Mouse (Mus musculus): ENCODE data around the gene Stag1.

Stag1 gene

GRCm38 (mm10) chr9:100605985-100606554 lies 8.5 kb downstream of the Stag1 start:
- peak; percentile 37 for DNase-seq

DNA sequence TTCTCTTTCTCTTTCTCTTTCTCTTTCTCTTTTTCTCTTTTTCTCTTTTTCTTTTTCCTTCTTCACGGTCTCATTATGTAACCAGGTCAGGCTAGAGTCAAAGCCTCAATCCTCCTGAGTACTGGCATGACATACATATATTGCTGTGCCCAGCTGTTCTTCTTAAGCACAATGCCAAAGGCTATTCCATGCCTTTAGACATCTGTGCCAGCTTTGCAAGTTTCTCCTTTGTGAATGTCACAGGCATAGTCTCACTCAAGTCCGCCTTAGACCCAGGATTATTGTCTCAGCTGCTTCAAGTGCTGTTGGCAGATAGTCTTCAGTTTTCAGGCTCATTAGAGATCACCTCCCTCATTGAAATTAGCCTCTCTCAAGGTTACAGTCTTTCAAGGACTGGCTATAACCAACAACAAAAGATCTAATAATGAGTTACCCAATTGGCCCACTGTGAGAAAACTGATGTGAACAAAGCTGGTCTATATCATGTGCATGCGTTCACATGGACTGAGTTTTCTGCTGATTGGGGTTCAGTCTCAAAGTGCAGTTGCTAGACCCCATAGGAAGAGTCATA lies 16.0 kb downstream of the Stag1 start:
- no peak for DNase-seq

DNA sequence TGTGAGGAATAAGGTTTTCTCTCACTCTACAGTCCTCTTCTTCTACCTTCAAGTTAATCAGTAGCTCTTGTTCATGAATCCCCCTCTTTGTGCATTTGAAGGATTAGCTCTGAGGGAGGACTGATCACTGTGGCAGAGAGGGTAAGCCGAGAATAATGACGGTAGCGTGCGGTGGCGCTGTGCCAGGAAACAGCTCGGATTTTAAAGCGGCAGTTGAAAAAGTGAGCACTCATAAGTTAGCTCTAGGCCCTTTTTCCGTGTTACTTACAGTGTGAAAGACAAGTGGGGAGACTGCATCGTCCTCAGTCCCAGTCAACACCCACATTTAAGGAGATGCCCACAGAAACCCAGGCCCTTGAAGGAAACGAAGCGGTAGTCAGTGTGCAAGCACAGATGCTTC lies 19.3 kb downstream of the Stag1 start:
- DNase-seq = no peak

DNA sequence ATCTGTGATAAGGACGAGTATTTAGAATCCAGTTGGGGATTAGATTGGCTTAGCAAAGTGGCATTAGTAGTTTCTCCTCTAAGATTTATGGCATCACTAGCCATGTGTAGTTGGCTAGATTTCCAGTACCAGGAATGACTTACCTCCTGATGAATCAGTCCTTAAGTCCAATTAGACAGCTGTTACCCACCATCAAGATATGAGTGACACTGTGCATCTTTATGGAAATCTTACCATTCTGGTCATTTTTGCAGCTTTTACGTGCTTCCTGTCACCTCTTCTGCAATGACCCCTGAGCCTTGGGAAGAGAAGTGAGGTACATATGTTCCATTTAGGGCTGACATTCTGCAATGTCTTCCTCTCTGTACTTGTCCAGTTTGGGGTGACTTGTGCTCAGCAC lies 28.7 kb downstream of the Stag1 start:
- no peak for DNase-seq

DNA sequence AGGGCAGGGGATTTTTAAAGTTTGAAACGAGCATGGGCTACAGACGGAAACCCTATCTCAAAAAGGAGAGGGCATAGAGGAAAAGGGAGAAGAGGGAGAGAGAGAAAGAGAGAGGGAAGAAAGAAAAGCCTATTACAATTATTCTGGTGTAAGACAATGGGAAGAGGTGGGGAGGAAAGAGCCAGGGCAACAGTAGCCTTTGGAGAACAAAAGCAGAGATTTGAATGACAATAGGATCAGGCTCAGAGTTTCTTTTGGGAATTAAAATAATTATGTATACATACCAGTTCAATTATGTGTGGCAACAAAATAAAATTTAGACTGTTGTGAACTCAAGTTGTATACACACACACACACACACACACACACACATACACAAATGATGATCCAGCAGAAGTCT lies 43.2 kb downstream of the Stag1 start:
- no peak for DNase-seq

DNA sequence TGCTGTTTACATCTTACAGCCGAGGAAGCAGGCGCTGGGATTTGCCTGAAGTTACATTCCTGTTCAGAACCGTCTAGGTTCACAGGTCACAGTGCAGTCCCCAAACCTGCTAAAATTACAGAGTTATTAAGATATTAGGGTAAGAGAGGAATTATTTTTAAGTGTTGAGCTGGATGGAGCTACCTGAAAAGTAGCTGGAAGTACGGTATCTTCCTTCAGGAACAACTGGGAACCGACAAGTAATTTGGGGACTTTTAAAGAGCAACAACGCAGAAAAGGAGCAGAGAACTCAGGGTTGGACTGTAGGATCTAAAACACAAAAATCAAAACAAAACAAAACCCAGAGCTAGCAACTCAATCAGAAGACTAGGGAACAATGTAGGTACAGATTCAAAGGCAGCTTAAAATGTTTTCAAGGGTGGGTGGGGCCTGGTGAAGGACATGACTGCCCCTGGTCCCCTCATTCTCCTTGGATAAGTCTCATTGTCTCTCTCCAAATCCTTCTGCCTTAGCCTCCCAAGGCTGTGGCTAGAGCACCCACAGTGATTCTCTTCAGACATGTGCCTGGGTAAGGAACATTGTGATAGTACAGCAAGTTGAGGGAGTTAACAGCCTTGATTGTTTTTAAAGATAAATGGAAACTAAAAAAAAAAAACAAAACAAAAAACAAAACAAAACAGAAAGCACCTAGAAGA lies 43.9 kb downstream of the Stag1 start:
- DNase-seq = no peak

DNA sequence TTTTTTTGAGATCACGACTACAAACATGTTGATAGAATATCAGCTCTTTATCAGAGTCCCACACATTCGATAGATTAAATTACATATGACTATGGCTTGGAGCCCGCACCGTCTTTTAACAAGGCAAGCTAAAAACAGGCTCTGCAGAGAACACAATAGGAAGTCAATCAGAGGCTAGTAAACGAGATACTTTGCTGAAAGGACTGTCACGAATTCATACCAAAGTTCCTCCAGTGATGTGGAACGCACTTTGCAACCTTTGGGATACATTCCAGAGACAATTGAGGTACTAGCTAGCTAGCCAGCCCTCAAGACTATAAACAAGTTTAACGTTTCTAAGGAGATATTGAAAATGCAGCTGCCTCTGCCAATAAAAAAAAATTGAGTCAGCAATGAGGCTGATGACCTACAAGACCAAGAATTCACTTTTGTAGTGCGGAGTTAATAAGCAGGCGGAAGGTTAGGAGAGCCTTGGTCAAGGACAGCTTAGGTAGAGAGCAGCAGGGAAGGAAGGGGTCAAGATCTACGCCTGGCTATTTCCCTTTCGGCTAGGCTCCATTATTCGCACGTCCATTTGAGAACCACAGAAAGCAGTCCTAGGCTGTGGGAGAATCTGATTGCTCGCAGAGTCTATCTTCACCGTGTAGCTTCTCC lies 44.7 kb downstream of the Stag1 start:
- DNase-seq = peak; percentile 10

- peak; percentile 100 for DNase-seq
Observed at GRCm38 (mm10) chr9:100642840-100643697, 45.5 kb downstream of the Stag1 start.

- peak; percentile 63 for DNase-seq
Observed at GRCm38 (mm10) chr9:100644071-100644771, 46.6 kb downstream of the Stag1 start.

DNA sequence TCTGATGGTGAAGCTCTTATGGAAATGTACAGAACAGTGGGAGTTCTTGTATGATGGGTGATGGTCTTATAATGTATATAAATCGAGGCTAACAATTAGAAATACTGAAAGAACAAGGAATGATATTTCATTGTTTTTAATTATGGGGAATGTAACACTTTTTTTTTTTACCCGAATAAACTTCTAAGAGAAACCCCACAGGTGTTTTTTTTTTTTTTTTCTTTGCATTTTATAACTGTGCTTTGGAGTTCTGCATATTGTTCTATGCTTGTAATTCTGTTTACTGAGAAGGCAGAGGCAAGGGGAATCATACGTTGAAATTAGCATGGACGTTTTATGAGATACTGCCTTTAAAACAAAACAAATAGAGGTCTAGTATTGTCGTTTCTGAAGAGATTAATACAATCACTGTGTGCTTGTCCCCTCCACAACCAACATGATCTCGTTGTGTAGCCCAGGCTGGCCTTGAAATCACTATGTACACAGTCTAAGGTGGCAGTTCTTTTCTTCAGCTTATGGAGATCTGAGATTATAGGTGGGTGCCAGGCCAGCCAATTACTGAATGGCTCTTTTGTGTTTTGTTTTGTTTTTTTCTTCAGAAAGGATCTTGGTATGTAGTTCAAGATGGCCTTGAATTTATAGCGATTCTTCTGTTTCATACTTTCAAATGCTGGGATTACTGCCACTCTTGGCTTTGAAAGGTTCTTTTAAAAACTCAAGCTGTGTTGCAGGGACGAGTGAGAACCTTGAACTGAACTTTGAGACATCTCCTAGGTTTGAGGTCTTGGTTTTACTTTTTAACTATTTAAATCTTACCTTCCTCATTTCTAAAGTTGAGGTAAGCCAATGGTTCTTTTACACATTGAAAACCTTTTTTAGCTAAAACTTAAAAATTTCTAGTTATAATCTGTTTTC lies 47.7 kb downstream of the Stag1 start:
- DNase-seq = no peak

DNA sequence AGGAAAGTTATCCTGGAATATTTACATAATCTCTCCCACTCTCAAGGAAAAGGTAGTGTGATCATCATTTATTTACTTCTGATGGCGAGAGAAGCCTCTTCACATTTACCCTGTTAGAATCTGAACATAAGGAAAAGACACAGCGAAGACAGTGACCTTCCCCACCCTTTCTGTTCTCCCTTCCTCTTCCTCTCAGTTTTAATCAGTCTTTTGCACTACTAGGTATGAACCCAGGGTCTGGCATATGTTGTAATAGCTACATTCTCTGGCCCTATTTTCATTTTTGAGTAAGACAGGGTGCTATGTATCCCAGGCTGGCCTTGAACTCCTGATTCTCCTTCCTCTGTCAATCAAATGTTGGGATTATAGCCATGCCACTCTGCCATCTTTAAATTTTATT lies 48.7 kb downstream of the Stag1 start:
- no peak for DNase-seq

DNA sequence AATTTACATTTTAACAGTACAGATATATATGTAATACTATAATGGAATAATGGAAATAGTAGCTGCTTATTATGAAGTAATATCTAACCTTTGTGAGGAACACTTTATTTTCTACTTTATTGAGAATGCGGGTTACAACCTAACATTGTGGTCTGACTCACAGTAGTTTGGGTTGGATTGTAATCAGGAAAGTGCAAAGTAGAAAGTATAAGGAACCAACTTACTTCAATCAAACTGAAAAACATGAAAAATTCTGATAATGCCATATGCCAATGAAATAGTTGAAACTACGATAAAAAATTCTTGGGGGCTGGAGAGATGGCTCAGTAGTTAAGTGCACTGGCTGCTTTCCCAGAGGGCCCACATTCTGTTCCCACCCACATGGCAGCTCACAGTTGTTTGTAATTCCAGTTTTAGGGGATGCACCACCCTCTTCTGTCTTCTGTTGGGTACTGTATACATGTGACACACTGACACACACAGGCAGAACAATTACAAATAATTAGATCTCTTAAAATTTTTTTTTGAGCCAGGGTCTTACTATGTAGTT lies 50.3 kb downstream of the Stag1 start:
- peak; percentile 45 for DNase-seq

DNA sequence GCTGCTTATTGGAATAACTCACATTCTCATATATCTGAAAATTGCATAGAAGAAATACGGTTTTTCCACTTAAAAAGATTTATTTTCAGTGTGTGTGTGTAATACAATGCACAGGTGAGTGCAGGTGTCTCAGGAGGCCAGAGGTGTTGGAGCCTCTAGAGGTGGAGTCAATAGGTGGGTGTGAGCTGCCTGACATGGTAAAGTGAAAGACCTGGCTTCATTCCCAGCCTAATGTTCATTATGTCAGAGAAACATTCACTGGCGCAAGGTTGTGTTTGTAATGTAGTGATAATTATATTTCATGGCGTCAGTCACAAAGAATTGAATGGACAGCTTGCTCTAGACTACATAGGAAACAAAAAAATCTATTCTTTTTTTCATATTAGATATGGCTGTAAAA lies 56.5 kb downstream of the Stag1 start:
- DNase-seq = no peak

DNA sequence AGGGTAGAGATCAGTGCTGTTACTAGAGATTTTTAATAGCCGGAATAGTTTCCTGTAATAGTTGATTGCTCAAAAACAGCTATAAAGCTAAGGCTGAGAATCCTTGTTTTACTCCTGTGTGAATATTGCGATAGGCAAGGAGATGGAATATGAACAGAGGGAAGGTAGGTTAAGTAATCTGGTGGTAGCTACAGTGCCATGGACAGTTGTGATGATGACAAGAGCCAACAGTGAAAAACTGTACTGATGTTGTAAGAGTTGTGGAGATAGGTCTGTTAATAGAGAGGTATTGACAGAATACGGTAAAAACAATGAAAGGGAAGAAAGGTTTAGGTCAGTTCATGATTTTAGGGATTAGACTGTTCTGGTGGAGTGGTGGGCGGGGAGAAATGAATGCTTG lies 58.5 kb downstream of the Stag1 start:
- DNase-seq = no peak

DNA sequence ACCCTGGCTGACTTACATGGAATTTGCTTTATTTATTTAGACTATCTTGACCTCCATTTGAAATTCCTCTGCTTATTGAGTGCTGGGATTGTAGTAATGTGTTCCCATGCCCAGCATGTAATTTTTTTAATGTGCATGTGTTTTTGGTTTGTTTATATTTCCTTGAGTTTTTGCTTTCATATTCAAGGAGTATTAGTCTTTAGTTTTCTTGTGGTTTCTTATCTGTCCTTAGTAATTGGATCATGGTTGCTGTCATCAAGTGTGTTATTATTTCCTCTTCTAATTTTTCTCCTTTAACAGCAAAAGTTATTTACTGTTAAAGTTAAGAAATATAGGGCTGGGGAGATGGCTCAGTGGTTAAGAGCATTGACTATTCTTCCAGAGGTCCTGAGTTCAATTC lies 63.0 kb downstream of the Stag1 start:
- DNase-seq = no peak

DNA sequence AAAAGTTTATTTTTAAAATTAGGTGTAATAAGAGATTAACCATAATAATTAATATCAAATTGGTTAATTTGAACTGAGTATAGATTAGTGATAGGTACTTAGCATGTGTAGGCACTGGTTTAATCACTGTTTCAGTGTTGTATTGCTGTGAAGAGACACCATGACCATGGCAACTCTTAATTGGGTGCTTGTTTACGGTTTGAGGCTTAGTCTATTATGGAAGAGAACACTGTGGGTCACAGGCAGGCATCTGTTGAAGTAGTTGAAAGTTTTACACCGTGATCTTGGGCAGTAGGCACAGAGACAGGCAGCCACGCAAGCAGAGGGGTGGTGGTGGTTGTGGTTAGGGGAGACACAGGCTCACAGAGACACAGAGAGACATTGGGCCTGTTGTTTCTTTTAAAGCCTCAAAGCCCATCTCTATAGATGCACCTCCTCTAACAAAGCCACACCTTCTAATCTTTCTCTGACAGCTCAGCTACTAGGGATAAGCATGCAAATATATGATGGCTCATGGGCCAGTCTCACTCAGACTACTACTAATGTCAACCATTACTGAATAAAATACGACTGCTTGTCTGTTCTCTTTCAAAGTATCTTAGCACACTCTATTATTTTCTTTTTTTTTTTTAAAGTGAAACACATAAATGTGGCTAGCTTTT lies 66.0 kb downstream of the Stag1 start:
- DNase-seq = no peak

- DNase-seq = no peak
Observed at GRCm38 (mm10) chr9:100670151-100670550, 72.6 kb downstream of the Stag1 start.

GRCm38 (mm10) chr9:100679036-100679435 lies 81.4 kb downstream of the Stag1 start:
- no peak for DNase-seq

GRCm38 (mm10) chr9:100682285-100682684 lies 84.7 kb downstream of the Stag1 start:
- no peak for DNase-seq

GRCm38 (mm10) chr9:100685769-100686487 lies 88.3 kb downstream of the Stag1 start:
- DNase-seq = no peak
